Mouse (Mus musculus): Measurements from ENCODE around the gene Tmx4.

- TF ChIP-seq CTCF (IDR thresholded peaks at IDR 0.05; ENCODE audit: extremely low read depth, insufficient read length, insufficient replicate concordance, low read depth, low read length) (no peak), POLR2A (IDR thresholded peaks at IDR 0.05; ENCODE audit: low read depth, low read length) (no peak)
Observed at GRCm38 (mm10) chr2:134554221-134554727, 89.7 kb downstream of the Tmx4 start, which contains the start of gene Hao1.

All from small intestine, adult 2 months (tissue).